Mouse (Mus musculus) cerebellum, postnatal 36 days (tissue): ENCODE results near the gene Mapk1.

Experiments used
- DNase-seq, 2 experiments: peaks; one replicate each; pipeline ENCODE4 v3.0.0; 2021 to 2022; ENCODE audit warnings: mixed read lengths in 2 of 2

The Mapk1 gene

DNA sequence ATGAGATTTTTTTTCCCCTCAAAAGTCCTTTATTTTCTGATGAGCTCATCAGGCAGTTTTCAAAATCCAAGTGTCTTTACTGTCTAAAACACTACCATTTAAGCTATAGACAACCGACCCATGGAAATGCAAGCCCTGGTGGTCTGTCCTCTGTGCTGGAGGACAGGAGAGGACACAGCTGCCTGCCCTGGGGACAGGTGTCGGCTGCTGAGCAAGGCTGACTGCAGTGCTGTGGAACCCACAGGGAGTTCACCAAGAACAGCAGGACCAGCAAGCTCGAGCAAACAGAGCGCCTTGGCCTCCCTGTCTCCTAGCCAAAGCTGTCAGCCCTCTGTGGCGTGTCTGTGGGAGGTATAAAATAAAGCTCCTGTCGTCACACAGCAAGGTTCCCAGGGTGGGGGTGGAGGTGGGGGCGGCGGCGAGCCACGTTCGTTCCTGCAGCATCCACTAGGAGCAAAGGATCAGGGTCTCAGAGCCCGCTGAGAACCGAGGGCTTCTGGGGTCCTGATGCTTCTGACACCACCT is 103.5 kb downstream of the Mapk1 start:
- no peak for DNase-seq

DNA sequence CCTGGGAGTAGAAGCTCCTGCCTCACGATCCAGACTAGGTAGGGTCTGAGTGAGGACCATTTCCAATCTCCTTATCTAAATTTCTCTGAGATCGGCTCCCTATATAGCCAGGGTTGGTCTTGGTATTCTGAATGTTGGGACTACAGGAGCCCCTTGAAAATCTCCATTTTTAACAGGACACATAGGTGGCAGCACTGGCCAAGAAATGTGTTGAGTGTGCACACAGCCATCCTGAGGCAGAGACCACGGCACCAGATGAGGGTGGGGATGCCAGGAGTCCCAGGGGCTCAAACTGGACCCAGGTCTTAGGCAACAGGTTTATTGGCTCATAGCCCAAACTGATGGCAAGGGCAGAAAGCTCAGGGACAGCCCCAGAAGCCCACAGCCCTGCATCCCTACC is 105.2 kb downstream of the Mapk1 start:
- no peak for DNase-seq

DNA sequence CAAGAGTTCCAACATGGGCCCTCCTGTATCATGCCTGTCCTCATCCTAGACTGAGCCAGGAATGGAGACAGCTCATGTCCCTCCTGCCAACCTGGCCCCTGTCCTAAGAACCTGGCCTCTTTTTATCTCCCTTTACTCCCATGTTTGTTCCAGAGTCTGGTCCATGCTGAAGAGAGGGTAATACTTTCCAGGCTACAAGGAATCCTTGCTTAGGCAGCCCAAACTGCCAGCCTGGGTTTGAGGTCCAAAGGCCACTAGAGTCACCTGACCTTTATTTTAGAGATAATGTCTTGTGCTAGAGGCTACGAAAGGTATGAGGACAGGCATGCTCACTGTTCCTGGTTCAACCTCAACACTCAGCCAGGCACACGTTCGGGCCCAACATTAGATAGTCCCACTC is 113.8 kb downstream of the Mapk1 start:
- DNase-seq = no peak
